Mouse (Mus musculus) hindbrain, embryonic 10.5 days (tissue): ENCODE measurements around the gene Otulinl. TPM values are rescaled to one million over a fixed set of nuclear protein-coding genes. Genes with fewer than 3 reads are reported as not detected.

Experiments used
- DNase-seq: peaks from one replicate; pipeline ENCODE4 v3.0.0-alpha.2; 2017; ENCODE audit warnings: low spot score
- H3K27ac ChIP-seq: fragments of 300-500 bp; sonication (generic); 2 replicates; pipeline ENCODE4 v1.5.1; 2016; ENCODE audit warnings: mild to moderate bottlenecking, moderate library complexity
- H3K27me3 ChIP-seq: fragments of 300-500 bp; sonication (generic); 2 replicates; pipeline ENCODE4 v1.6.1; 2016; ENCODE audit warnings: mild to moderate bottlenecking; ENCODE audit not compliant: poor library complexity, insufficient read depth, severe bottlenecking
- H3K36me3 ChIP-seq: fragments of 300-500 bp; sonication (generic); 2 replicates; pipeline ENCODE4 v1.6.1; 2016; ENCODE audit warnings: mild to moderate bottlenecking, moderate library complexity
- H3K4me1 ChIP-seq: fragments of 300-500 bp; sonication (generic); replicated peaks from 2 replicates; pipeline ENCODE4 v1.6.1; 2016; ENCODE audit warnings: mild to moderate bottlenecking
- H3K4me3 ChIP-seq: fragments of 300-500 bp; sonication (generic); 2 replicates; pipeline ENCODE4 v1.5.1; 2016; ENCODE audit warnings: mild to moderate bottlenecking, moderate library complexity
- H3K9me3 ChIP-seq: fragments of 300-500 bp; sonication (generic); 2 replicates; pipeline ENCODE4 v1.6.1; 2016; ENCODE audit warnings: mild to moderate bottlenecking, moderate library complexity
- WGBS: fragments of 180-500 bp; shearing (Covaris S2); methylation state at CpG from one replicate; pipeline ENCODE4 v1.1.7; 2016; 5-methylcytosine and 5-hydroxymethylcytosine counted together
- polyA plus RNA-seq: library from polyadenylated mRNA; unstranded; fragments of >200 nt; fragmentation: Nextera tagmentation; extraction: Ambion mirVana; gene quantifications from 2 replicates; pipeline ENCODE4 v1.2.1, GENCODE M21; 2016

Gene Otulinl
- polyA plus RNA-seq, 1 experiment from 2014 or later: 8.2 TPM

GRCm38 (mm10) chr15:27702031-27702971 is 20.9 kb upstream of the Otulinl start:
- H3K9me3 ChIP-seq: no peaks in the 10 kb centered on the region
- no peak overlapping the region for H3K4me3 ChIP-seq
- peaks cover 11% of the 10 kb centered on the region for H3K4me1 ChIP-seq
- no peaks in the 10 kb centered on the region for H3K36me3 ChIP-seq
- H3K27me3 ChIP-seq: no peaks in the 10 kb centered on the region
- no peak for DNase-seq
- H3K27ac ChIP-seq: peak overlapping the region; percentile 8; the same call in 1 of the 2 replicates
- WGBS: 53% methylated on average over 11 of the region's 11 CpGs

- Histone ChIP-seq H3K4me3 (no peak overlapping the region), H3K36me3 (no peaks in the 10 kb centered on the region), H3K27ac (no peak overlapping the region), H3K9me3 (no peaks in the 10 kb centered on the region), H3K4me1 (peaks cover 3% of the 10 kb centered on the region), H3K27me3 (no peaks in the 10 kb centered on the region)
- DNase-seq: no peak
- WGBS: 94% methylated on average over 5 of the region's 5 CpGs
Observed at GRCm38 (mm10) chr15:27697632-27698031, 16.3 kb upstream of the Otulinl start.

GRCm38 (mm10) chr15:27693235-27693634 is 11.9 kb upstream of the Otulinl start:
- no peaks in the 10 kb centered on the region for H3K27me3 ChIP-seq
- no peak overlapping the region for H3K27ac ChIP-seq
- H3K4me3 ChIP-seq: no peak overlapping the region
- no peaks in the 10 kb centered on the region for H3K4me1 ChIP-seq
- no peaks in the 10 kb centered on the region for H3K36me3 ChIP-seq
- no peak for DNase-seq
- no peaks in the 10 kb centered on the region for H3K9me3 ChIP-seq
- WGBS: 91% methylated on average over 10 of the region's 10 CpGs

- H3K4me3 ChIP-seq: no peak overlapping the region
- no peak overlapping the region for H3K27ac ChIP-seq
- no peak for DNase-seq
- no peaks in the 10 kb centered on the region for H3K9me3 ChIP-seq
- WGBS: 77% methylated on average over 7 of the region's 7 CpGs
- no peaks in the 10 kb centered on the region for H3K27me3 ChIP-seq
- no peaks in the 10 kb centered on the region for H3K36me3 ChIP-seq
- no peaks in the 10 kb centered on the region for H3K4me1 ChIP-seq
Observed at GRCm38 (mm10) chr15:27692161-27692560, 10.8 kb upstream of the Otulinl start.

GRCm38 (mm10) chr15:27691213-27691612 is 9.8 kb upstream of the Otulinl start:
- no peak overlapping the region for H3K4me3 ChIP-seq
- H3K9me3 ChIP-seq: no peaks in the 10 kb centered on the region
- WGBS: 93% methylated on average over 7 of the region's 7 CpGs
- no peaks in the 10 kb centered on the region for H3K4me1 ChIP-seq
- no peaks in the 10 kb centered on the region for H3K27me3 ChIP-seq
- no peak for DNase-seq
- H3K36me3 ChIP-seq: no peaks in the 10 kb centered on the region
- no peak overlapping the region for H3K27ac ChIP-seq

GRCm38 (mm10) chr15:27688041-27688651 is 6.8 kb upstream of the Otulinl start:
- 0 out of 2 replicates have a peak, but pooled peaks cover 7% of the 10 kb centered on the region for H3K27me3 ChIP-seq
- H3K9me3 ChIP-seq: no peaks in the 10 kb centered on the region
- H3K4me3 ChIP-seq: no peak overlapping the region
- no peak for DNase-seq
- no peak overlapping the region for H3K27ac ChIP-seq
- H3K36me3 ChIP-seq: no peaks in the 10 kb centered on the region
- H3K4me1 ChIP-seq: no peaks in the 10 kb centered on the region
- 80% methylated on average over 9 of the region's 9 CpGs for WGBS

GRCm38 (mm10) chr15:27684813-27685212 is 3.4 kb upstream of the Otulinl start:
- WGBS: 91% methylated on average over 7 of the region's 7 CpGs
- Histone ChIP-seq H3K27ac (no peak overlapping the region), H3K27me3 (peaks cover 16% of the 10 kb centered on the region), H3K4me1 (peaks cover 19% of the 10 kb centered on the region), H3K36me3 (no peaks in the 10 kb centered on the region), H3K9me3 (no peaks in the 10 kb centered on the region), H3K4me3 (no peak overlapping the region)
- no peak for DNase-seq

GRCm38 (mm10) chr15:27683206-27683605 is 1.8 kb upstream of the Otulinl start:
- H3K9me3 ChIP-seq: no peaks in the 10 kb centered on the region
- DNase-seq: no peak
- H3K27ac ChIP-seq: no peak overlapping the region
- no peak overlapping the region for H3K4me3 ChIP-seq
- H3K4me1 ChIP-seq: peaks cover 19% of the 10 kb centered on the region
- H3K27me3 ChIP-seq: peaks cover 25% of the 10 kb centered on the region
- H3K36me3 ChIP-seq: no peaks in the 10 kb centered on the region
- 89% methylated on average over 1 of the region's 1 CpGs for WGBS

- Histone ChIP-seq H3K36me3 (no peaks in the 10 kb centered on the region), H3K4me1 (peaks cover 19% of the 10 kb centered on the region), H3K4me3 (no peak overlapping the region), H3K27ac (no peak overlapping the region), H3K9me3 (no peaks in the 10 kb centered on the region), H3K27me3 (peaks cover 25% of the 10 kb centered on the region)
- 37% methylated on average over 9 of the region's 9 CpGs for WGBS
- peak; percentile 23 for DNase-seq
Observed at GRCm38 (mm10) chr15:27682619-27683018, 1.2 kb upstream of the Otulinl start.

- Histone ChIP-seq H3K27me3 (peaks cover 25% of the 10 kb centered on the region), H3K4me3 (peak overlapping the region; percentile 71), H3K36me3 (no peaks in the 10 kb centered on the region), H3K27ac (peak overlapping the region; percentile 84), H3K9me3 (no peaks in the 10 kb centered on the region), H3K4me1 (peaks cover 28% of the 10 kb centered on the region)
- DNase-seq: no peak
- 3% methylated on average over 28 of the region's 28 CpGs for WGBS
Observed at GRCm38 (mm10) chr15:27680997-27681396, 382 bp downstream of the Otulinl start.

GRCm38 (mm10) chr15:27678511-27678910 is 2.9 kb downstream of the Otulinl start:
- Histone ChIP-seq H3K27ac (no peak overlapping the region), H3K36me3 (no peaks in the 10 kb centered on the region), H3K9me3 (no peaks in the 10 kb centered on the region), H3K27me3 (peaks cover 21% of the 10 kb centered on the region), H3K4me1 (peaks cover 33% of the 10 kb centered on the region), H3K4me3 (no peak overlapping the region)
- WGBS: 84% methylated on average over 9 of the region's 9 CpGs
- DNase-seq: no peak

GRCm38 (mm10) chr15:27677801-27678200 is 3.6 kb downstream of the Otulinl start:
- no peak for DNase-seq
- 87% methylated on average over 6 of the region's 6 CpGs for WGBS
- no peaks in the 10 kb centered on the region for H3K36me3 ChIP-seq
- H3K4me3 ChIP-seq: no peak overlapping the region
- H3K27me3 ChIP-seq: peaks cover 18% of the 10 kb centered on the region
- H3K4me1 ChIP-seq: peaks cover 39% of the 10 kb centered on the region
- H3K27ac ChIP-seq: no peak overlapping the region
- H3K9me3 ChIP-seq: no peaks in the 10 kb centered on the region

- Histone ChIP-seq H3K4me1 (peaks cover 38% of the 10 kb centered on the region), H3K27ac (no peak overlapping the region), H3K36me3 (no peaks in the 10 kb centered on the region), H3K9me3 (no peaks in the 10 kb centered on the region), H3K27me3 (peaks cover 18% of the 10 kb centered on the region), H3K4me3 (no peak overlapping the region)
- no peak for DNase-seq
- 62% methylated on average over 9 of the region's 9 CpGs for WGBS
Observed at GRCm38 (mm10) chr15:27676211-27676610, 5.2 kb downstream of the Otulinl start.
